Mouse (Mus musculus) embryonic stem cell, embryonic (primary cell): ENCODE results near the gene Casp14.
"Not testable (repeated sequence)": the region's sequence is repeated elsewhere in the genome, so short reads cannot be mapped to it uniquely, and the experiment has no call there.

ENCODE experiments used
- CTCF ChIA-PET, 4 experiments: fragments of 300-600 bp in 2 of 4; fragments of 350-600 bp in 2 of 4; sonication (Branson Sonifier 250); formaldehyde crosslinking; loops; one replicate each; lab custom pipeline; 2022; ENCODE audit warnings: inconsistent platforms in 2 of 4; lab: Charles Lee
- POLR2A ChIA-PET, 4 experiments: fragments of 300-600 bp in 2 of 4; fragments of 350-600 bp in 2 of 4; sonication (Branson Sonifier 250); formaldehyde crosslinking; loops; one replicate each; lab custom pipeline; 2022; ENCODE audit warnings: antibody characterized with exemption in 4 of 4, inconsistent platforms in 1 of 4; lab: Charles Lee

Casp14 gene

GRCm38 (mm10) chr10:78710706-78711105, 7.4 kb downstream of the Casp14 start:
- ChIA-PET CTCF (no interaction called here), POLR2A (interaction anchor here in 1 of 4 experiments (0.6 to 0.9 kb wide), 2 partner anchors 400 to 904 kb away, joined by 4 read pairs; no protein-coding TSS in a partner anchor)

DNA sequence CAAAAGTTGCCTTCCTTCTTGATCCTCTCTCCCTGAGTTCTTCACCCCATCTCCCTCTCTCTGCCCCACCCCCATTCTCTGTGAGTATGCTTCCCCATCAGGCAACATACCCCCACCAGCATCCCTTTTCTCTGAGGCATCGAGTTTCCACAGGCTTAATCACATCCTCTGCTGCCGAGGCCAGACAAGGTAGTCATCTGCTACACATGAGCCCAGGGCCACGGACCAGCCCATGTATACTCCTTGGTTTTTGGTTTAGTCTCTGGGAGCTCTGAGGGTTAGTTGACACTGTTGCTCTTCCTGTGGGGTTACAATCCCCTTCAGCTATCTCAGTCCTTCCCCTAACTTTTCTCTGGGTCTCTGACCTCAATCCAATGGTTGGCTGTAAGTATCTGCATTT, 17.2 kb downstream of the Casp14 start:
- CTCF ChIA-PET: no interaction called here
- POLR2A ChIA-PET: no interaction called here

GRCm38 (mm10) chr10:78689973-78690372, 28.1 kb downstream of the Casp14 start:
- ChIA-PET CTCF (no interaction called here), POLR2A (no interaction called here)

GRCm38 (mm10) chr10:78686995-78687577, 31.0 kb downstream of the Casp14 start:
- CTCF ChIA-PET: interaction anchor here in 1 of 4 experiments (1.2 kb wide), 1 partner anchor 59 kb away, joined by 3 read pairs; no protein-coding TSS in a partner anchor

GRCm38 (mm10) chr10:78670121-78670520, 48.0 kb downstream of the Casp14 start:
- POLR2A ChIA-PET, CTCF ChIA-PET: not testable (repeated sequence)

More at GRCm38 (mm10) chr10:78686995-78687577, 31.0 kb downstream of the Casp14 start:
- POLR2A ChIA-PET: no interaction called here

DNA sequence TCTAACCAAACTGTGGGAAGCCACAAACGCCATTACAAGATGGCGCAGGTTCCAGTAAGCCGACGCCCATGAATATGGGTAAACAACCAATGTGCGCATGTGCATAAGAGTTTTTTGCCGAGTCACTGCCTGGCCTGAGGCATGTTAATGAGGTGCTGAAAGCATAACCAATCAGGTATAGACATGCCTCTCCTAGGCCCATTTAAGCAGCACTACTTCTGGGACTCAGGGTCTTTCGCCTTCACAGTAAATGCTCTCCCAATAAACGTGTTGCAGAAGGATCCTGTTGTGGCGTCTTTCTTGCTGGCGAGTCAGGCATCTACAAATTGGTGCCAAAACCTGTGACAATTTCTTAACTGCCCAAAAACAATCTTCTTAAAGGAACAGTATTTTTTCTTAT, 51.4 kb downstream of the Casp14 start:
- CTCF ChIA-PET: interaction anchor here in 1 of 4 experiments (0.6 kb wide), 1 partner anchor 214 kb away, joined by 4 read pairs; no protein-coding TSS in a partner anchor
- POLR2A ChIA-PET: not testable (repeated sequence)

DNA sequence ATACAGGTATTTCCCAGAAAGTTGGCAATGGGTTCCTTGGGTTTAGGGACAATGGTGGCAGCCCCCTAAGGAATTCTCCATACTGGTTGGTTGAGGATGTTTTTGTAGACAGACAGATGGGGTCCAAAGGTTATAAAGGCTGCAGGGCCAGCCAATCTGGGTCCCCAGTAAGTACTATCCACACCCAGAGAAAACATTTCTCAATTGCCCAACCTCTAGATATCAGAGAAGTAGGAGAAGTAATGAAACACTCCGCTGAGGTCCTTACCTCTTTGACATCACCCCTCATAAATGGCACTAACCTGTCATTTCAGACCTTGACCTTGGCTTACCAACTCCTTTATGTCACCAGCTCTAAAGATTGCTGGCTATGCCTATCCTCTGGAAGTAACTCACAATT, 53.5 kb downstream of the Casp14 start:
- ChIA-PET CTCF (no interaction called here), POLR2A (no interaction called here)
